ENCODE assay signal across 23 mouse cellular contexts in the genomic region with DNA sequence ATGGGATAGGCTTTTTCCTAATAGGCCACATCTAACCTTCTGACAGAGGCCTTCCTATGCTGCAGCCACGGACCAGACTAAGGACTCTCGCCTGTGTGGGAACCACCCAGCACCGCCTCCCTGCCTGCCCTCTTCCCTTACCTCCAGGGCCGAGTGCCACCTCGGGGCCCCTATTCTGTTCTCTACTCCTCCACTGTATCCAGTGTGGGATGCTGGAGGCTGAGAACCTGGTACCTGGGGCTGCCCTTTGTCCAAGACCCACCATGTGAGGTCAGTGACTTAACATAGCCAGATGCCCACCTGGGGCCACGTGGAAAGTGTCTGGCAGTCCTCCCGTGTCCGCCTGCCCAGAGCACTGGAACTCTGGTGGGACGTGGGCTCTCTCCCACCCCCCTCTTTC.
DNase-seq lines count a peak whose midpoint lies in the region; ATAC-seq and TF ChIP-seq lines count a peak whose summit lies in the region.
"Had no signal": no experiment of that assay in that cellular context is flagged by ENCODE, and none has a peak within 500 bp of the region (broad histone marks: within the 10 kb centered on the region; RNA-seq: fewer than 3 reads in every experiment).

No protein-coding gene starts in this region.

- WGBS in heart, embryonic 12.5 days = 87% methylated on average over 9 of the region's 9 CpGs
- WGBS in midbrain, embryonic 12.5 days = 89% methylated on average over 9 of the region's 9 CpGs
- WGBS in midbrain, embryonic 11.5 days = 81% methylated on average over 9 of the region's 9 CpGs

- H3K27ac ChIP-seq in heart, embryonic 12.5 days (ENCODE audit: poor library complexity, severe bottlenecking) = no peak overlapping the region
- H3K27ac ChIP-seq in midbrain, embryonic 12.5 days (replicated peaks) = no peak overlapping the region
- H3K27ac ChIP-seq in midbrain, embryonic 11.5 days (ENCODE audit: low read depth, low read length) = no peak overlapping the region
- H3K27ac ChIP-seq in testis, adult 2 months (ENCODE audit: control insufficient read depth, insufficient read depth, low read depth, low read length) = no peak overlapping the region
- H3K27ac ChIP-seq: embryonic facial prominence, embryonic 12.5 days; embryonic facial prominence, embryonic 15.5 days; forebrain, embryonic 10.5 days; forebrain, embryonic 12.5 days had no signal

- H3K27me3 ChIP-seq in heart, embryonic 12.5 days (replicated peaks) = no peaks in the 10 kb centered on the region
- no peaks in the 10 kb centered on the region for H3K27me3 ChIP-seq in midbrain, embryonic 12.5 days
- H3K27me3 ChIP-seq in midbrain, embryonic 11.5 days (ENCODE audit: control insufficient read depth, insufficient read depth, low read length) = no peaks in the 10 kb centered on the region
- H3K27me3 ChIP-seq in testis, adult 2 months (ENCODE audit: control insufficient read depth, insufficient read depth, low read length) = no peaks in the 10 kb centered on the region
- H3K27me3 ChIP-seq: embryonic facial prominence, embryonic 12.5 days; embryonic facial prominence, embryonic 15.5 days; forebrain, embryonic 12.5 days had no signal

- H3K4me3 ChIP-seq in heart, embryonic 12.5 days = no peak overlapping the region
- no peak overlapping the region for H3K4me3 ChIP-seq in midbrain, embryonic 12.5 days
- H3K4me3 ChIP-seq in midbrain, embryonic 11.5 days (ENCODE audit: low read depth, low read length) = no peak overlapping the region
- H3K4me3 ChIP-seq in testis, adult 2 months (ENCODE audit: control insufficient read depth, low read depth, low read length) = peak overlapping the region; percentile 20; the same call in 1 of the 2 replicates
- H3K4me3 ChIP-seq: embryonic facial prominence, embryonic 12.5 days; embryonic facial prominence, embryonic 15.5 days; erythroblast, embryonic 14.5 days; forebrain, embryonic 10.5 days; forebrain, embryonic 12.5 days had no signal

- peak; percentile 88 for DNase-seq in heart, adult 11 months
- no peak for DNase-seq in midbrain, embryonic 11.5 days (ENCODE audit: low spot score, missing footprints)
- no peak for DNase-seq in testis, postnatal 10 days (ENCODE audit: low spot score)
- DNase-seq: adrenal gland, adult 2 months; adrenal gland, postnatal 10 days; adrenal gland, postnatal 25 days; cerebellum, adult 11 months; cerebellum, adult 18-20 months; cerebellum, adult 8-10 months; cerebellum, adult 9-11 months; cerebellum, postnatal 14 days; cerebellum, postnatal 36 days; embryo, embryonic 11 days had no signal

- H3K9ac ChIP-seq in heart, embryonic 12.5 days = no peak overlapping the region
- H3K9ac ChIP-seq in midbrain, embryonic 12.5 days (replicated peaks) = no peak overlapping the region
- H3K9ac ChIP-seq in midbrain, embryonic 11.5 days (ENCODE audit: low read length) = no peak overlapping the region
- H3K9ac ChIP-seq: embryonic facial prominence, embryonic 12.5 days; embryonic facial prominence, embryonic 15.5 days; forebrain, embryonic 12.5 days had no signal

- TF ChIP-seq POLR2A in testis, adult 2 months (IDR thresholded peaks at IDR 0.05; ENCODE audit: control insufficient read depth, low read depth, low read length) = no peak

- H3K9me3 ChIP-seq in heart, embryonic 12.5 days (replicated peaks) = no peaks in the 10 kb centered on the region; the same call in none of the 2 replicates
- no peaks in the 10 kb centered on the region for H3K9me3 ChIP-seq in midbrain, embryonic 12.5 days
- H3K9me3 ChIP-seq in midbrain, embryonic 11.5 days (ENCODE audit: control insufficient read depth, low read length) = no peaks in the 10 kb centered on the region
- H3K9me3 ChIP-seq: embryonic facial prominence, embryonic 12.5 days; embryonic facial prominence, embryonic 15.5 days; forebrain, embryonic 10.5 days; forebrain, embryonic 12.5 days had no signal

- no peak overlapping the region for H3K4me2 ChIP-seq in heart, embryonic 12.5 days
- no peak overlapping the region for H3K4me2 ChIP-seq in midbrain, embryonic 12.5 days (replicated peaks)
- no peak overlapping the region for H3K4me2 ChIP-seq in midbrain, embryonic 11.5 days
- H3K4me2 ChIP-seq: embryonic facial prominence, embryonic 12.5 days; embryonic facial prominence, embryonic 15.5 days; forebrain, embryonic 12.5 days had no signal

- ATAC-seq in heart, embryonic 12.5 days (ENCODE audit: insufficient number of reproducible peaks, low FRiP score) = no peak
- peak; percentile 66; the same call in 1 of the 2 replicates for ATAC-seq in midbrain, embryonic 12.5 days (ENCODE audit: low FRiP score, low read depth)
- ATAC-seq in midbrain, embryonic 11.5 days (ENCODE audit: low FRiP score) = no peak
- ATAC-seq: forebrain, embryonic 14.5 days; forebrain, embryonic 16.5 days had no signal

- H3K36me3 ChIP-seq in heart, embryonic 12.5 days = no peaks in the 10 kb centered on the region
- no peaks in the 10 kb centered on the region for H3K36me3 ChIP-seq in midbrain, embryonic 12.5 days
- no peaks in the 10 kb centered on the region for H3K36me3 ChIP-seq in midbrain, embryonic 11.5 days (ENCODE audit: control insufficient read depth, insufficient read depth, low read length)
- H3K36me3 ChIP-seq in testis, adult 2 months (ENCODE audit: control insufficient read depth, insufficient read depth, low read length) = no peaks in the 10 kb centered on the region
- H3K36me3 ChIP-seq: embryonic facial prominence, embryonic 12.5 days; embryonic facial prominence, embryonic 15.5 days; forebrain, embryonic 10.5 days; forebrain, embryonic 12.5 days had no signal

- TF ChIP-seq CTCF in testis, adult 2 months (IDR thresholded peaks at IDR 0.05; ENCODE audit: control insufficient read depth, insufficient read depth, insufficient replicate concordance, low read depth, low read length) = no peak

- H3K4me1 ChIP-seq in heart, embryonic 12.5 days (replicated peaks) = no peaks in the 10 kb centered on the region
- H3K4me1 ChIP-seq in midbrain, embryonic 12.5 days = no peaks in the 10 kb centered on the region
- no peaks in the 10 kb centered on the region for H3K4me1 ChIP-seq in midbrain, embryonic 11.5 days (ENCODE audit: control insufficient read depth, insufficient read depth, low read length)
- H3K4me1 ChIP-seq in testis, adult 2 months (ENCODE audit: control insufficient read depth, insufficient read depth, low read length) = peaks cover 4% of the 10 kb centered on the region; the same call in 1 of the 2 replicates
- H3K4me1 ChIP-seq: embryonic facial prominence, embryonic 12.5 days; embryonic facial prominence, embryonic 15.5 days; forebrain, embryonic 12.5 days had no signal
